Mouse (Mus musculus): Measurements from ENCODE around the gene Aacs. TPM values are rescaled to one million over a fixed set of nuclear protein-coding genes. Genes with fewer than 3 reads are reported as not detected.

Gene Aacs
- total RNA-seq, 2 experiments from 2014 or later: 43.7 to 48.0 TPM

DNA sequence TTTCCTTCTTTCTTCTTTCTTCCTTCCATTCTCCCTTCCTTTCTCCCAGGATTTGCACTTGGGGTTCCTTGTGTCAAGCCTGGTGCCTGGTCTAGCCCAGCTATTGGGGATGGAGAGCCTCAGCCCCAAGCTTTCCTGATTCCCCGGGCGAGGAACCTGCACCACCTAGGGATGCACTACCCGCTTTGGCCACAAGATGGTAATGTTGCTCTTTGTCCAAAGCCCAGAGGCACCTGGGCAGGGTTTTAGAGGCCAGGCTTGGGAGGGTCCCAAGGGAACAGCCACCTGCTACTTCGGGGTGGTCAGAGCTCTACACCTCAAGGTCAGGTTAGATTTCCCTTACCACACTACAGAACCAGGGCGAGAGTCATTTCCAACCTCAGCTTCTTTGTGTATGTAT is 53.5 kb downstream of the Aacs start:
- TF ChIP-seq CTCF (IDR thresholded peaks at IDR 0.05): peak; percentile 99
- Histone ChIP-seq H3K4me3 (no peak overlapping the region), H3K27ac (no peak overlapping the region)
- peak; percentile 81 to 90 for DNase-seq (ENCODE audit: extremely low spot score in 1 of 2, low spot score in 2 of 2)
- intact Hi-C loops (cut with DNase I): loop anchor here (2.0 to 10.0 kb wide), 6 partner anchors 673 to 1956 kb away; no protein-coding TSS in a partner anchor

DNA sequence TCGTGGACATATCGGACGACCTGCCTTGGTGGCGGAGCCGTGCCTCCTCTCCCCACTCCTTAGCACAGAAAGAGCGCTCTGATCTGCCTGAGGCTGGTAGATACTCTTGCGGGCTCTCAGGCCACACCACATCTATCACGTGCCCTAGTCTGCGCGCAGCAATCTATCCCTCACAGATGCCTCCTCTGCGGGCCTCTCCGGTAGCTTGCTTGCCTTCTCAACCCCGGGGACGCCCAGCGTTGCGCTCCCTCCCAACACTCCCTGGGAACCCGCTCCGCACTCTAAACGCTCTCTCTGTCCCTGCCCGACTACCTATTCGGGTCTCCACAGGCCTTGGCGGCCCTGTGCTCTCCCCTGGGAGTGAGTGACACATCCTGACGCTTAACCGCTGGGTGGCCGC is 56.0 kb downstream of the Aacs start, which contains the start of gene Tmem132b:
Tmem132b (plus strand) TSS at position 141 of the 400 bp plus-strand sequence.
- H3K27ac ChIP-seq: peak within 1 kb of the TSS; percentile 94
- intact Hi-C loops (cut with DNase I): loop anchor here (1.0 to 10.0 kb wide), 11 partner anchors 176 to 1202 kb away; no protein-coding TSS in a partner anchor
- TF ChIP-seq CTCF (IDR thresholded peaks at IDR 0.05): no peak; the same call in 1 of the 2 replicates
- H3K4me3 ChIP-seq: peak within 1 kb of the TSS; percentile 82
- DNase-seq (ENCODE audit: extremely low spot score in 1 of 2, low spot score in 2 of 2): peak; percentile 59 to 63

DNA sequence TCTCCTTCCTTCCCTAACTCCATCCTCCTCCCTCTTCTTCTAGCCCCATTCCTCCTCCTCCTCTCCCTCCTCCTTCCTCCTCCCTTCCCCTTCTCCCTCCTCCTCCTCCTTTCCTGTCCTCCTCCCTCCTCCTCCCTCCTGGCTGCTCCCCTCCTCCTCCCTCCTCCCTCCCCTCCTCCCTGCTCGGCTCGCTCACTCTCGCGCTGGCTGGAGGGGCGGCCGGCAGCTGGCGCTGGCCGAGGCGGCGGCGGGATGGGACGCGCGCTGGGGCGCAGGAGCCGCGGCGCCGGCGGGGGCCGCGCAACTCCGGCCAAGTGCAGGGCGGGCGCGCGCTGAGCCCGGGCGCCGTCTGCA is 56.6 kb downstream of the Aacs start:
- intact Hi-C loops (cut with DNase I): loop anchor here (1.0 to 10.0 kb wide), 10 partner anchors 175 to 1201 kb away; no protein-coding TSS in a partner anchor
- no peak for TF ChIP-seq CTCF (IDR thresholded peaks at IDR 0.05)
- Histone ChIP-seq H3K27ac (peak overlapping the region; percentile 92), H3K4me3 (peak overlapping the region; percentile 82)
- peak; percentile 78 to 80 for DNase-seq (ENCODE audit: extremely low spot score in 1 of 2, low spot score in 2 of 2)

DNA sequence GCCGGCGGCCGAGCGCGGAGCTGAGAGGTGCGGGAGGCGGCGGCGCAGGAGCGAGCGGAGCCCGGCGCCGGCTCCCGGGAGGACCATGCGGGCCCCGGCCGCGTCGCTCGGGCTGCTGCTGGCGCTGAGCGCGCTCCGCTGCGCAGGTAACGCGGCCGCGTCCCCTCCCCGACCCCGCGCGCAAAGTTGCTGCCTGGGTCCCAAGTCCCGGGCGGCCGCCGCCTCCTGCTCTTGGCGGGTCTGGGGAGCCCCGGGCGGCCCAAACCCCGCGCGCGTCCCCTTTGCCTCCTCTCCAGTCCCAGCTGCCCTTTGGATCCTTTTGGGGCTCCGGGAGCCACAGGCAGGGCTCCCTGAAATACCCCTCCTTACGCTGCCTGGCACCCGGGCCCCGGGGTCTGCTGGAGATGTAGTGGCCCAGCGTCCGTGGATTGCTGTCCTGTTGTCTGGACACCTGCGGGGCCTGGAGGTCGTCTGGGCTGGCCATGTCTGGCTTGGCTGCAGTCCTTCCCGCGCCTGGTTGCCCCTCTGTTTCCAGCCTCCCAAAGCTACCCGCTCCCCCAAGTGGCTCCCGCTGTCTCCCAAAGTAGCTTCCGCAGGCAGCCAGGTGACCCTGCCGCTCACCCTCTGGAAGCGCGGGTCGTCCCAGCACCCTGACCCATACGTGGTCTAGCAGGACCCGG is 57.1 kb downstream of the Aacs start:
- peak overlapping the region; percentile 82 for H3K4me3 ChIP-seq
- intact Hi-C loops (cut with DNase I): loop anchor here (1.0 to 10.0 kb wide), 11 partner anchors 46 to 1201 kb away; no protein-coding TSS in a partner anchor
- no peak for DNase-seq (ENCODE audit: extremely low spot score in 1 of 2, low spot score in 2 of 2)
- TF ChIP-seq CTCF (IDR thresholded peaks at IDR 0.05): no peak
- peak overlapping the region; percentile 94 for H3K27ac ChIP-seq

DNA sequence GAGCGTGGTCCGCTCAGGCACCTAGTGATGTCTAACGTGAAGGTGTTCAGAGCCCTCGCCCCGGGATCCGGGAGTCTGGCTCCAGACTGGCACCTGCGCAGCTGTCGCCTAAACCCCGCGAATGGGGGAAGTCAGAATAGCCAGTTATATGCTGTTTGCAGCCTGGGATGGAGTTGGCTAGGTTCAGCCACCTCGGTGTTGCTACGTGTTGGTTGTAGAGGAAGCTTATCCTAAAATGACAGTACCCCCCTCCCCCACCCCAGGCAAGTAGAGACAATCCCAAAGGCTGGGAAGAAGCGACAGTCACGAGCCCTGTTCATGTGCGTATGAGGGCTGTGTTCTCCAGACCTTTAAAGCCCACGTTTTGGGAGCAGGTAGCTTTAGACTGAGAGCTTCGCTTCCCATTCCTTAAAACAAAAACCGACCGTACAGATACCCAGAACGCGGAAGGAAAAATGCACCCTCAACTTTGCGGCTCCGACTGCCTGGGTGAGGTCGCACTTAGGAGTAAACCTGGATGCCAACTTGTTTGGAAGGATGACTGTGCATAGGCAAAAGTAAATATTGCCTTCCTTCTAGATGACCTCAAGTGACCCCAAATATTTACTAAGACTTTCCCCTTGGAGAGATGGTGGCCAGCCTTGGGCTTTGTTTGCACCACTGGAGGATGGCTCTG is 57.7 kb downstream of the Aacs start:
- peak overlapping the region; percentile 94 for H3K27ac ChIP-seq
- DNase-seq (ENCODE audit: extremely low spot score in 1 of 2, low spot score in 2 of 2): peak; percentile 55 to 61

DNA sequence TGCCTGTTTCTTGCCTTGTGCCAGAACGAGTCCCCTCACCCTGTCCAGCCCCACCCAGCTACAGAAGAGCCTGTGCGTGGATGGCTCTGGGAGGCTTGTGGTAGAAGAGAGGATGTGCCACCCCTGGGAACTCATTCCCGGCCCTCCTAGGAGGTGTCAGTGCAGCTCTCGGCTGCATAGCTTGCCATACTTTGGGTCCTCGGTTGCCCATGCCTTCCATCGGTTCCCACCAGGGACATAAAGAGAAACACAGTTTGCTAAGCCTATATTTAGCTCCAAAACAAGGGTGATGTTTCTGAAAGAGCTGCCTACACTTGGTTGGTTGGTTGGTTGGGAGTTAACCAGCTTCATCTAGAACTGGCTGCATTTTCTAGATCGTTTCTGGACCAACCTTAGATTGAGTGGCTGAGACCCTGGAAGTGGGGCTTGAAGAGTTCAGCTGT is 58.6 kb downstream of the Aacs start:
- H3K27ac ChIP-seq: peak overlapping the region; percentile 94
- peak in 1 of 2 experiments; percentile 55 for DNase-seq (ENCODE audit: extremely low spot score in 1 of 2, low spot score in 2 of 2)
- peak overlapping the region; percentile 82 for H3K4me3 ChIP-seq
- intact Hi-C loops (cut with DNase I): loop anchor here (5.0 to 10.0 kb wide), 7 partner anchors 173 to 803 kb away; no protein-coding TSS in a partner anchor
- no peak for TF ChIP-seq CTCF (IDR thresholded peaks at IDR 0.05)

More for the DNA sequence above, 57.7 kb downstream of the Aacs start:
- intact Hi-C loops (cut with DNase I): loop anchor here (1.0 to 10.0 kb wide), 9 partner anchors 45 to 804 kb away; no protein-coding TSS in a partner anchor
- peak overlapping the region; percentile 82 for H3K4me3 ChIP-seq
- no peak for TF ChIP-seq CTCF (IDR thresholded peaks at IDR 0.05)

DNA sequence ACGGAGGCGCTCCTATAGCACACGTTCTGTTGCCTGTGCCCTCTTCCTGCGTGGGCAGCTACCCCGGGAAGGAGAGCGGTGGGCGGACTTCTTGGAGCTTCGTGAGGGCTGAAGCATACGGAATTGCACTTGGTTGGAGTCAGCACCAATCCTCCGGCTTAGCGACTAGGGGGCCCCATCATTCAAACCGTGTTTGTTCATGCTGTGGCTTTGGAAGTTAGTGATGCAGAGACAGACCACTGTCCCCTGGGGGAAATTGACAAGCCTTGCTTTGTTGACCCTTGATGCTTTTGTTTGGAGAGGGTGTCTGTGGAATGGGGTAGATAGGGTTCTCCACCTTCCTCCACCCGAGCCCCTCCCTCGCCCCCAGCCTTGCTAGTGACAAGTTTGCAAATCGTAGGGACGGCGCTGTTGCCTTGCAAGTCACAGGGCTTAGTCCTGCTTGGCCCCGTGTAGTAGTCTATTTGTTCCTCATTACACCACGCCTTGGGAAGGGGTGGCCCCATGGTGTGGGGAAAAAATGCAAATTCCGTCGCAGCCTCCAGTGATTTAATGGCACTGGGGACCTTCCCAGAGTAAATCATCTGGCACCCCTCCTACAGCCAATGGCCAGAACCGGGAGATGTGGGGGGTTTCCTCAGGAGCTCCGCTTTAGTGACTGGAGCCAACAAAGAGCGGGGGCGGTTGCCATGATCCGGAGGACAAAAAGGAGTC is 59.2 kb downstream of the Aacs start:
- no peak; the same call in 1 of the 2 replicates for TF ChIP-seq CTCF (IDR thresholded peaks at IDR 0.05)
- H3K4me3 ChIP-seq: peak overlapping the region; percentile 82
- peak; percentile 73 to 76 for DNase-seq (ENCODE audit: extremely low spot score in 1 of 2, low spot score in 2 of 2)
- intact Hi-C loops (cut with DNase I): loop anchor here (5.0 to 10.0 kb wide), 7 partner anchors 173 to 803 kb away; no protein-coding TSS in a partner anchor
- peak overlapping the region; percentile 94 for H3K27ac ChIP-seq

DNA sequence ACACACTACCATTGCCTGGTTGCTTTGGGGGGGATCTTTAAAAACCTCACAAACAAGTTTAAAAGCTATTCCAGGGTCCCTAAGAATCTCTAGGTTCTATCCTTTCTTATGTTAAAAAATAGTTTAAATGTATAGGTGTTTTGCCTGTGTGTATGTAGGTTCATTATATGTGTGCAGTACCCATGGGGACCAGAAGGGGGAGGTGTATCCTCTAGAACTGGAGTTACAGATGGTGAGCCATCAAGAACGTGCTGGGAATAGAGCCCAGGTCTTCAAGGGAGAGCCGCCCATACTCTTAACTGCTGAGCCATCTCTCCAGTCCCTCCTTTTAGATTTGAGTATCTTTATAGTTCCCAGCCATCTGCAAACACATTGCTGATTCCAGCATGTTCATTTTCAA is 69.5 kb downstream of the Aacs start:
- peak; percentile 25 for TF ChIP-seq CTCF (IDR thresholded peaks at IDR 0.05)
- DNase-seq (ENCODE audit: extremely low spot score in 1 of 2, low spot score in 2 of 2): no peak
- Histone ChIP-seq H3K4me3 (no peak overlapping the region), H3K27ac (no peak overlapping the region)
- intact Hi-C loops (cut with DNase I): no loop called here

DNA sequence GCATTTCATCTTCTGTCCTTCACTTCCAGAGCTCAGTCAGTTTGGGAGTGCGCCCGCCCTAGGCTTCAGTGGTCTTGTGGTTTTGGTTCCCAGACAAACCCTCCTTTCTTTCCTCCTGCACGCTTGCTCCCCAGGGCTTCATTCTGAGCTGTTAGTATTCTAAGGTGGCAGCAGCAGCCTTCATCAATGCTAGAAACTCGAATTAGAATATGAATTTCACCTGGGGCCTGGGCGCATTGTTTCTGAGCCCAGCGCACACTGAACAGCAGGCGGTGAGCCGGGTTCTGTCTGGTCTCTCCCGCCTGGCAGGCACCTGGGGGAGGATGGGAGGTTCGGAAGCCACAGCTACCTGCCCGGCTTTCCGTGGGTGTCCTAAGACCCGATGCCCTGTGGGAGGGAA is 70.7 kb downstream of the Aacs start:
- peak overlapping the region; percentile 40 for H3K27ac ChIP-seq
- no peak for TF ChIP-seq CTCF (IDR thresholded peaks at IDR 0.05)

DNA sequence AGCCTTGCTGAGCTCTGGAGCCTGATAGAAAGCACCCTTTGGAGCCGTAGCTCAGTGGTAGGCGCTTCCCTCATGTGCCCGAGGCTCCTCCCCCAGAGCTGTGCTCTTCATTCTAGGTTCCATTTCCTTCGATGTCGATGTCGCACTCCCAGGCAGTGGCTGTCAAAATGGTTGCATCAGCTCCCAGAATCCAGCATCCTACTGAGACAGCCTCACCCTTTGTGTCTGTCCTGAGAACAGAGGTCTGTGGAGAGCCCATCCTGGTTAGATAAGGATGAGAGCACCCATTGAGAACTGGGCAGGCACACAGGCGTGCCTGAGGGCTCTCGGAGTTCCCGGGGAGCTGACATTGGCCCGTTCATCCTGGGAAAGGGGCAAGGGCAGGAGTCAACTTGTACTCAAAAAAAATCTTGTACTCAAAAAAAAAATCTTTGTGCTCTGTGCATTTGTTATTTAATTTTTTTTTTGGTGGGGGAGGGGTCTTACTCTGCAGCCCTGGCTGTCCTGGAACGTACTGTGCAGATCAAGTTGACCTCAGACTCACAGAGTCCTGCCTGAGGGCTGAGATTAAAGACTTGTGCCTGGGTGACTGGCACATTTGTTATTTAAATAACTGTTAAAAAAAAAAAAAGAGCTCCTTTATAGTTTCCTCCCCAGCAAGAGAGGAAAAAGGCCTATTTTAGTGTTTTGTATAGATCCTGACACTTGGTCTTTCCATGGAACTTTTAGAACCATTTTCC is 74.3 kb downstream of the Aacs start:
- TF ChIP-seq CTCF (IDR thresholded peaks at IDR 0.05): no peak
- intact Hi-C loops (cut with DNase I): no loop called here

More for the DNA sequence above, 70.7 kb downstream of the Aacs start:
- DNase-seq (ENCODE audit: extremely low spot score in 1 of 2, low spot score in 2 of 2): no peak
- intact Hi-C loops (cut with DNase I): no loop called here
- H3K4me3 ChIP-seq: no peak overlapping the region

DNA sequence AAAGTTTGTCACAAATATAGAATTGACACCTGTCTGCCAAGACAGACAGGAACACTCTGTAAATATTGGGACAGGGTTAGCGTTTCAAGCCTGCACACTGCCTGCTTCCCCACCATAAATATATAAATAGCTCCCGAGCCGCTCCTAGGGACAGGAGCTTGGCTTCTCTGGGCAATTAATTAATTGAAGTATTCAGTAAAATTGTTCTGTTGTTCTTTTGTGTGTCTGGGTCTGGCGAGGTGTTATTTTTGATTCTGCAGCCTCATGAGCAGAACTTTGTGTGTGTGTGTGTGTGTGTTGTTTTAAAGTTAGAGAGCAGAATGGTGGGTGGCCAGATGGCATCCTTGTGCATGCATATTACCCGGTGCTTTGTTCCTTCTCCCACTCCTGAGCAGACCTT is 80.1 kb downstream of the Aacs start:
- no peak for DNase-seq (ENCODE audit: extremely low spot score in 1 of 2, low spot score in 2 of 2)
- no peak for TF ChIP-seq CTCF (IDR thresholded peaks at IDR 0.05)
- peak overlapping the region; percentile 19; the same call in 1 of the 2 replicates for H3K27ac ChIP-seq
- intact Hi-C loops (cut with DNase I): no loop called here
- no peak overlapping the region for H3K4me3 ChIP-seq

More for the DNA sequence above, 74.3 kb downstream of the Aacs start:
- Histone ChIP-seq H3K4me3 (no peak overlapping the region), H3K27ac (peak overlapping the region; percentile 47)
- no peak for DNase-seq (ENCODE audit: extremely low spot score in 1 of 2, low spot score in 2 of 2)
